Mouse (Mus musculus) C2C12 (cell line): ENCODE data around the gene Mrpl12. TPM values are rescaled to one million over a fixed set of nuclear protein-coding genes. Genes with fewer than 3 reads are reported as not detected.

Experiments used
- H3K27me3 ChIP-seq: one replicate; pipeline ENCODE4 v1.6.1; 2011; ENCODE audit not compliant: control insufficient read depth, insufficient read depth, insufficient read length
- H3K36me3 ChIP-seq: one replicate; pipeline ENCODE4 v1.6.1; 2011; ENCODE audit not compliant: control insufficient read depth, insufficient read depth
- H3K4me3 ChIP-seq: one replicate; pipeline ENCODE4 v1.5.1; 2011; ENCODE audit warnings: mild to moderate bottlenecking, control low read depth; ENCODE audit not compliant: poor library complexity, insufficient read depth, severe bottlenecking
- H3K79me2 ChIP-seq: one replicate; pipeline ENCODE4 v1.6.1; 2011; ENCODE audit not compliant: control insufficient read depth, insufficient read depth
- H3K79me3 ChIP-seq: one replicate; pipeline ENCODE4 v1.6.1; 2011; ENCODE audit warnings: low read depth, control low read depth
- H3ac ChIP-seq: one replicate; pipeline ENCODE3; 2011; ENCODE audit warnings: low read depth; ENCODE audit not compliant: control insufficient read depth, insufficient read length
- CEBPB ChIP-seq: IDR thresholded peaks from one replicate; pipeline ENCODE4 v1.6.1; 2011; ENCODE audit warnings: low read depth, mild to moderate bottlenecking, control low read depth, moderate library complexity
- CTCF ChIP-seq: IDR thresholded peaks from one replicate; pipeline ENCODE4 v1.5.1; 2011; ENCODE audit not compliant: control insufficient read depth, insufficient read depth, insufficient read length
- FOSL1 ChIP-seq: IDR thresholded peaks from one replicate; pipeline ENCODE4 v1.8.0; 2011; ENCODE audit warnings: mild to moderate bottlenecking, low read length; ENCODE audit not compliant: poor library complexity, insufficient read depth, severe bottlenecking
- MAX ChIP-seq: IDR thresholded peaks from one replicate; pipeline ENCODE4 v1.6.1; 2011; ENCODE audit warnings: mild to moderate bottlenecking, control low read depth
- MYOD1 ChIP-seq: IDR thresholded peaks from one replicate; pipeline ENCODE4 v1.6.1; 2011; ENCODE audit warnings: low read depth; ENCODE audit not compliant: control insufficient read depth, insufficient read length
- MYOG ChIP-seq: IDR thresholded peaks from one replicate; pipeline ENCODE4 v1.6.1; 2011; ENCODE audit not compliant: control insufficient read depth, insufficient read length; ENCODE audit errors: extremely low read depth
- USF1 ChIP-seq: IDR thresholded peaks from one replicate; pipeline ENCODE4 v1.6.1; 2011; ENCODE audit warnings: low read depth, mild to moderate bottlenecking, control low read depth, moderate library complexity
- polyA plus RNA-seq: library from polyadenylated mRNA; unstranded; fragments of >200 nt; fragmentation: generic; extraction: Trizol; gene quantifications from one replicate; pipeline ENCODE4 v1.2.1, GENCODE M21; 2012; ENCODE audit warnings: missing spikeins

The Mrpl12 gene
- polyA plus RNA-seq, 1 experiment, result 338 TPM

GRCm38 (mm10) chr11:120445475-120445874 lies 38.9 kb upstream of the Mrpl12 start:
- Histone ChIP-seq H3K4me3 (no peak overlapping the region), H3K27me3 (peaks cover 6% of the 10 kb centered on the region), H3K79me3 (no peaks in the 10 kb centered on the region), H3ac (no peak overlapping the region), H3K79me2 (no peaks in the 10 kb centered on the region), H3K36me3 (no peaks in the 10 kb centered on the region)
- TF ChIP-seq MYOG (no peak), USF1 (no peak), MYOD1 (no peak), CTCF (no peak), CEBPB (no peak), FOSL1 (no peak), MAX (no peak)

DNA sequence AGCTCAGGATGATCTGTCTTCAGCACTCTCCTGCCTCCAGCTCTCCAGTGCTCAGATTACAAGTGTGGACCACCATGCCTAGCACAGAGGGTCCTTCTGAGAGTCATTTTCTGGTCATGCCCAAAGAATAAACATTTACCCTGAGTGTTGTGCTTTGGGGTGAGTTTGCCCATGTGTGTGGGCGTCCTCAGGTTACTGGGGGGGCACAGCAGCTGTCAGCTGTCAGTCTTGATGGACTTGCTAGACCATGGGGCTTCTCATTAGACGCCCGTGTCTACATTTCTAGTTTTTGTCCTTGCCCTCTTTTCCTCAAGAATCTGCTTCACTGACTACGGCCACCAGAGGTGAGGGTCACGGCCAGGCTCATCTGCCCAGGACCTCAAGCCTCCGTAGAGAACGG lies 37.2 kb upstream of the Mrpl12 start:
- Histone ChIP-seq H3ac (no peak overlapping the region), H3K79me3 (no peaks in the 10 kb centered on the region), H3K27me3 (peaks cover 4% of the 10 kb centered on the region), H3K4me3 (no peak overlapping the region), H3K79me2 (no peaks in the 10 kb centered on the region), H3K36me3 (no peaks in the 10 kb centered on the region)
- TF ChIP-seq CTCF (no peak), MYOG (no peak), MAX (no peak), FOSL1 (no peak), USF1 (no peak), CEBPB (no peak), MYOD1 (no peak)

- no peaks in the 10 kb centered on the region for H3K79me3 ChIP-seq
- H3K27me3 ChIP-seq, result peaks cover 4% of the 10 kb centered on the region
- no peak overlapping the region for H3ac ChIP-seq
- no peaks in the 10 kb centered on the region for H3K36me3 ChIP-seq
- TF ChIP-seq USF1, result no peak
- H3K4me3 ChIP-seq, result no peak overlapping the region
- H3K79me2 ChIP-seq, result peaks cover 12% of the 10 kb centered on the region
These were observed 32.2 kb upstream of the Mrpl12 start for GRCm38 (mm10) chr11:120452246-120452645.

- Histone ChIP-seq H3K36me3 (no peaks in the 10 kb centered on the region), H3ac (no peak within 1 kb of the TSS), H3K79me2 (peaks cover 23% of the 10 kb centered on the region), H3K79me3 (peaks cover 2% of the 10 kb centered on the region), H3K27me3 (peaks cover 4% of the 10 kb centered on the region), H3K4me3 (no peak within 1 kb of the TSS)
- no peak for TF ChIP-seq CEBPB
- no peak for TF ChIP-seq CTCF
These were observed 31.1 kb upstream of the Mrpl12 start, which contains the start of gene Pde6g for GRCm38 (mm10) chr11:120453306-120453705. Pde6g (minus strand) TSS chr11:120453500.

DNA sequence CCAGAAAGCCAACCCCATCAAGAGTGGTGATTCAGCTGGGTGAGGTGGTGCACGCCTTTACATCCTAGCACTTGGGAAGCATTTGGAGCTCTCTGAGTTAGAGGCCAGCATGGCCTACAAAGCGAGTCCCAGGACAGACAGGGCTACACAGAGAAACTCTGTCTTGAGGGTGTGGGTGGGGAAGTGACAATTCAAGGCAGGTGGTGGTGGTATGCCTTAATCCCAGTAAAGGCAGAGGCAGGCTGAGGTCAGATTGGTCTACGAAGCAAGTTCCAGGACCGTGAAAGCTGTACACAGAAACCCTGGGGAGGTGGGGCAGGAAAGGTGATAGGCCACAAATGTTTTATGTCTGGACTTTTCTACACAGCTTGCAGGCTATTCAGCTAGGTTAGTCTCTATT lies 29.4 kb upstream of the Mrpl12 start:
- TF ChIP-seq MAX (no peak), CTCF (no peak), CEBPB (no peak), MYOG (no peak)
- Histone ChIP-seq H3K27me3 (peaks cover 4% of the 10 kb centered on the region), H3K36me3 (peaks cover 9% of the 10 kb centered on the region), H3K79me2 (peaks cover 39% of the 10 kb centered on the region), H3ac (no peak overlapping the region), H3K4me3 (peak overlapping the region; percentile 12), H3K79me3 (peaks cover 18% of the 10 kb centered on the region)

DNA sequence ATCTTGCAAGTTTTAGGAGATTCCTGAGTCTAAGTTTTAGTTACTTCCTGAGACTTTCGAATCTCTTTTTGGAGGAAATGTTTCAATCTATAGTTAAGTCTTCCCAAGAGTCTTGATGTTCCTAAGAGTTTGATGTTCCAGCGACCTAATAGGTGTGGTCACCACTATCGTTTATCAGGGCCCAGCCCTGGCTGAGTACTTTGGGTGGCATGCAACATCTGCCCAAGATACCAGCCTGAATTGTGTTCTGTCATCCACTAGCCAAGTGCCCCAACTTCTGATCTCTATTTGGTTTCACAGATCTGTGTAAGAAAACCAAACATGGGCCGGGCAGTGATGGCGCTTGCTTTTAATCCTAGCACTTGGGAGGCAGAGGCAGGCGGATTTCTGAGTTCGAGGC lies 29.0 kb upstream of the Mrpl12 start:
- Histone ChIP-seq H3ac (no peak overlapping the region), H3K27me3 (peaks cover 4% of the 10 kb centered on the region), H3K79me3 (peaks cover 20% of the 10 kb centered on the region), H3K79me2 (peaks cover 44% of the 10 kb centered on the region), H3K4me3 (peak overlapping the region; percentile 12), H3K36me3 (peaks cover 12% of the 10 kb centered on the region)
- TF ChIP-seq CEBPB, result no peak
- TF ChIP-seq MYOD1, result no peak
- TF ChIP-seq CTCF, result no peak
- TF ChIP-seq MYOG, result no peak
- TF ChIP-seq MAX, result no peak
- no peak for TF ChIP-seq FOSL1
- no peak for TF ChIP-seq USF1
